Mouse (Mus musculus) ES-E14 (cell line): ENCODE data around the gene Dhx9. TPM values are rescaled to one million over a fixed set of nuclear protein-coding genes. Genes with fewer than 3 reads are reported as not detected.
A peak's percentile ranks its signal among the peaks of the same experiment; 100 is the strongest.
"Not testable (repeated sequence)": the region's sequence is repeated elsewhere in the genome, so short reads cannot be mapped to it uniquely, and the experiment has no call there.

Experiments
- DNase-seq: peaks from one replicate; pipeline ENCODE4 v3.0.0-alpha.2; 2013; ENCODE audit warnings: low read depth, low spot score
- H3K27ac ChIP-seq: 2 replicates; pipeline ENCODE4 v1.5.1; 2012; ENCODE audit warnings: low read depth, mild to moderate bottlenecking, low read length, moderate library complexity, mixed read lengths; ENCODE audit not compliant: poor library complexity, insufficient read depth, severe bottlenecking
- H3K36me3 ChIP-seq: 2 replicates; pipeline ENCODE4 v1.6.1; 2012; ENCODE audit warnings: mild to moderate bottlenecking, low read length, moderate library complexity, mixed read lengths; ENCODE audit not compliant: control insufficient read depth, poor library complexity, insufficient read depth, severe bottlenecking
- H3K4me1 ChIP-seq, 2 experiments: fragments of 150-350 bp in 1 of 2; sonication (generic) in 1 of 2; 2 replicates each; pipeline ENCODE4 v1.6.1; 2012; ENCODE audit warnings: low read length in 2 of 2, mild to moderate bottlenecking in 1 of 2, mixed read lengths in 1 of 2; ENCODE audit not compliant: control insufficient read depth in 2 of 2, insufficient read depth in 2 of 2, poor library complexity in 1 of 2
- H3K4me3 ChIP-seq, 2 experiments: fragments of 150-350 bp in 1 of 2; sonication (generic) in 1 of 2; 2 replicates each; pipeline ENCODE4 v1.5.1; 2012; ENCODE audit warnings: low read length in 2 of 2, low read depth in 1 of 2, mild to moderate bottlenecking in 1 of 2, mixed read lengths in 1 of 2; ENCODE audit not compliant: insufficient read depth in 1 of 2, poor library complexity in 1 of 2, severe bottlenecking in 1 of 2
- H3K9ac ChIP-seq: 2 replicates; pipeline ENCODE4 v1.6.1; 2012; ENCODE audit warnings: low read depth, mild to moderate bottlenecking, low read length, mixed read lengths; ENCODE audit not compliant: poor library complexity, insufficient read depth, severe bottlenecking
- H3K9me3 ChIP-seq: fragments of 150-350 bp; sonication (generic); 2 replicates; pipeline ENCODE4 v1.6.1; 2012; ENCODE audit warnings: low read depth, mild to moderate bottlenecking, low read length; ENCODE audit not compliant: control insufficient read depth, insufficient read depth
- CHD2 ChIP-seq: IDR thresholded peaks from 2 replicates; pipeline ENCODE4 v1.6.1; 2014; ENCODE audit warnings: mild to moderate bottlenecking, low read depth, low read length, inconsistent platforms
- HCFC1 ChIP-seq: IDR thresholded peaks from 2 replicates; pipeline ENCODE4 v1.6.1; 2012; ENCODE audit warnings: low read length, inconsistent platforms, borderline replicate concordance; ENCODE audit not compliant: insufficient read depth
- MAFK ChIP-seq: IDR thresholded peaks from 2 replicates; pipeline ENCODE4 v1.6.1; 2014; ENCODE audit warnings: mild to moderate bottlenecking, low read depth, low read length, inconsistent platforms; ENCODE audit not compliant: insufficient read depth
- ZC3H11A ChIP-seq: IDR thresholded peaks from 2 replicates; pipeline ENCODE4 v1.6.1; 2012; ENCODE audit warnings: low read depth, mild to moderate bottlenecking, inconsistent platforms, low read length, borderline replicate concordance
- ZNF384 ChIP-seq: IDR thresholded peaks from 2 replicates; pipeline ENCODE4 v1.6.1; 2012; ENCODE audit warnings: low read depth, low read length, inconsistent platforms
- in situ Hi-C, 2 experiments: fragments of 600-800 bp; cut with MboI; formaldehyde crosslinking; loops; one replicate each; pipeline ENCODE4 v1.15.1; 2025; ENCODE audit warnings: low sequenced_read_pairs in 2 of 2, inconsistent platforms in 1 of 2; ENCODE audit not compliant: unreplicated experiment in 2 of 2
- total RNA-seq: library from RNA; depleted of rRNA; stranded (reverse); fragments of 300-350 nt; gene quantifications from 2 replicates; pipeline ENCODE4 v1.2.3, GENCODE M21; 2012

Gene Dhx9
- total RNA-seq, 1 experiment, result 160 TPM

DNA sequence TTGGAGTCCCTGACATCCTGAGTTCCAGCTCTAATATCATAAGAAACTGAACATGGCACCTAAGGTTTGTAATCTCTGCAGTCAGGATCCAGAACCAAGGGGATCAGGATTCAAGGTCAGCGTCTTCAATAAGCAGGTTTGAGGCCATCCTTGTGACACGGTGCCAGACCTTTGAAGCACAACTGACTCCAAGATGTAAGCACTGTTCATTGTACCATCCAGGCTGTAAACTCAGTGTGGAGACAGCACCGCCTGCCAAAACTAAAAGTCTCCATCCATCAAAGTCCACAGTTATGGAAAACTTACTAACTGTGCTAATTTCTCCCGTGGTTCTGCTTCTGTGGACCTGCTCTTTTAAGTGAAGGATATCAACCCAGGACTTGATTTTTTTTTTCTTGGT lies 2.5 kb upstream of the Dhx9 start:
- peaks cover 9 to 19% of the 10 kb centered on the region in 2 experiments; a peak in 3 of 4 replicates for H3K4me1 ChIP-seq
- in situ Hi-C loops, result no loop called here
- TF ChIP-seq ZC3H11A (no peak), MAFK (no peak), ZNF384 (no peak), CHD2 (no peak), HCFC1 (no peak)
- H3K27ac ChIP-seq, result no peak overlapping the region; the same call in 1 of the 2 replicates
- no peaks in the 10 kb centered on the region for H3K9me3 ChIP-seq
- H3K36me3 ChIP-seq, result no peaks in the 10 kb centered on the region; the same call in none of the 2 replicates
- H3K9ac ChIP-seq, result peak overlapping the region; percentile 30; the same call in 1 of the 2 replicates
- DNase-seq, result no peak
- H3K4me3 ChIP-seq, result no peak overlapping the region

DNA sequence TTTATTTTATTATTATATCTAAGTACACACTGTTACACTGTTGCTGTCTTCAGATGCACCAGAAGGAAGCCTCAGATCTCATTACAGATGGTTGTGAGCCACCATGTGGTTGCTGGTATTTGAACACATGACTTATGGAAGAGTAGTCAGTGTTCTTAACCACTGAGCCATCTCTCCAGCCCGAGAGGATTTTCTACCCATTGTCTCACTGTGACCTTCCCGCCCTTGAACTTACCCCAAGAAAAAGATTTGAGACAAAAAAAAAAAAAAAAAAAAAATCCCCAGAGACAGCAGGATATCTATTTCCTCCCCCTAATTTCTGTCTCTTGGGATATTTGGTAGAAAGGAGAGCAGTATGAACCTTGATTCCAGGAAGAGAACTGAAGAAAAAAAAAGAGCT lies 2.1 kb upstream of the Dhx9 start:
- DNase-seq, result no peak
- Histone ChIP-seq H3K9ac (no peak overlapping the region; the same call in 1 of the 2 replicates), H3K27ac (no peak overlapping the region; the same call in 1 of the 2 replicates), H3K9me3 (no peaks in the 10 kb centered on the region), H3K4me1 (peaks cover 9 to 18% of the 10 kb centered on the region in 2 experiments; a peak in 3 of 4 replicates), H3K4me3 (no peak overlapping the region), H3K36me3 (no peaks in the 10 kb centered on the region; the same call in none of the 2 replicates)
- TF ChIP-seq MAFK (no peak), ZNF384 (peak; percentile 75), ZC3H11A (no peak), CHD2 (no peak)
- in situ Hi-C loops, result no loop called here

DNA sequence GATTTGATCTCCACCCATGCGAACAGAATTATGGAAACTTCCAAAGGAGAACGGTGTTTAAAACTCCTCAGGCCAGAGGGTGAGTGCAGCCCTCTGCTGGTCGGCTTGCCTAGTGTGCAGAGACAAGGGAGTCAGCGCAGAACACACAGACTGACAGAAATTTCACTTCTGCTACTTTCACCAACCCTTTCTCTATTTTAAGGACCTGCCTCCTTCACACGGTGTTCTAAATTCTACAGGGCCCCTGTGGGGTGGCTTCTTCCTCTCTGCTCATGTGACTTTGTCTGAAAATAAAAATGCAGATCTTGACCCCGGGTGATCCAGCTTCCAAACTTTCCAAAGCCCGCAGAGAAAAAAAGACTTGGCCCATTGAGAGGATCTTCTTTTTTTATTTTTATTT lies 1.7 kb upstream of the Dhx9 start:
- Histone ChIP-seq H3K4me1 (peaks cover 9 to 16% of the 10 kb centered on the region in 2 experiments; a peak in 3 of 4 replicates), H3K9ac (peak overlapping the region; percentile 34; the same call in 1 of the 2 replicates), H3K9me3 (no peaks in the 10 kb centered on the region), H3K36me3 (no peaks in the 10 kb centered on the region; the same call in none of the 2 replicates), H3K27ac (peak overlapping the region; percentile 56; the same call in 1 of the 2 replicates), H3K4me3 (no peak overlapping the region)
- no peak for DNase-seq
- TF ChIP-seq ZC3H11A (no peak), CHD2 (no peak), HCFC1 (no peak), MAFK (no peak), ZNF384 (no peak)
- in situ Hi-C loops, result no loop called here

DNA sequence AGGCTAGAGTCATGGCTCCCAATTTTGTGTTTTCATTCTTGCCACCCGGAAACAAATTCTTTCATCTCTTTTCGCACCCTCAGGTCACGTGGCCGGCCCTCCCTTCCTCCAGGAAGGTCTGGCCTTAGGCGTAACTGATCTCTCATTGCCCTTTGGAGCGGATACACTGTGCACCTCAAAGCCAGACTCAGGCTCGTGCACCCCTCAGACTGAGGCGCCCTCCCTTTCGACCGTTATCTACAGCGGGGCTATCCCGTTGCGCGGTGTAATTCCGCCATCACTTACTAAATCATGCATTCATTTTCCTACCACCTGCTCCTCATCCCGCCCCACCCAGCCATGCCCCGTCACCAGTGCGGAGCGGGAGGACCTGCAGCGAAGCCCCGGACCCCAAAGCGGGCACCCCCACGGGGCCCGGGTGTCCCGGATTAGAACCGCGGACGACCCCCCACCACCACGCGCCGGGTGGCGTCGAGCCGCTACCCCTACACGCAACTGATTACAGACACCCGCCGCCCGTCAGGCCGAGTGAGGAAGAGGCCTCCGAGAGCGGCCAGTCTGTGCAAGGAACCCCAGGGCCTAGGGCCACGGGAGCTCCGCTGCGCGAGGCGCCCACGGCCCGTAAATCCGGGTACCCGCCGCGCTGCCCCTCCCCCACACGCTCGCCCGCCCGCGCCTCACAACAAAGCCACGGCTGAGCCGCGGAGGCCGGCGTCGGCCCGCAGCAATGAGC lies 527 bp downstream of the Dhx9 start:
- H3K9ac ChIP-seq, result peak overlapping the region; percentile 98
- TF ChIP-seq MAFK (no peak), HCFC1 (0 out of 2 replicates have a peak, but pooled peaks have one; percentile 29), ZNF384 (no peak), CHD2 (0 out of 2 replicates have a peak, but pooled peaks have one; percentile 27)
- in situ Hi-C loops, result no loop called here
- peak; percentile 44 for DNase-seq
- no peaks in the 10 kb centered on the region for H3K9me3 ChIP-seq
- H3K27ac ChIP-seq, result peak overlapping the region; percentile 85
- H3K36me3 ChIP-seq, result no peaks in the 10 kb centered on the region; the same call in none of the 2 replicates
- peak overlapping the region; percentile 90 to 91 for H3K4me3 ChIP-seq
- peaks cover 3 to 10% of the 10 kb centered on the region in 2 experiments; a peak in 3 of 4 replicates for H3K4me1 ChIP-seq

DNA sequence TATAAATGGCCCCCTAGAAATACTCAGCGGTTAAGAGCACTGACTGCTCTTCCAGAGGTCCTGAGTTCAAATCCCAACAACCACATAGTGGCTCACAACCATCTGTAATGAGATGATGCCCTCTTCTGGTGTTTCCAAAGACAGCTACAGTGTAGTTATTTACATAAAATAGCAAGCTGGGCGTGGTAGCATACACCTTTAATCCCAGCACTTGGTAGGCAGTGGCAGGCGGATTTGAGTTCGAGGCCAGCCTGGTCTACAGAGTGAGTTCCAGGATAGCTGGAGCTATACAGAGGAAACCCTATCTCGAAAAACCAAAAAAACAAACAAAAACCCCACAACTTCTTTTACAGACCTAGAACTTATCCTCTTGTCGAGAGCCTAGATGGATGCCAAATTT lies 1.3 kb downstream of the Dhx9 start:
- DNase-seq, H3K4me1 ChIP-seq, H3K9me3 ChIP-seq, H3K27ac ChIP-seq, in situ Hi-C loops, H3K36me3 ChIP-seq: not testable (repeated sequence)
- Histone ChIP-seq H3K4me3 (peak overlapping the region; percentile 90 to 91), H3K9ac (peak overlapping the region; percentile 98)
